Mouse (Mus musculus) embryonic facial prominence, embryonic 15.5 days (tissue): ENCODE data around the gene Chchd6. TPM values are rescaled to one million over a fixed set of nuclear protein-coding genes. Genes with fewer than 3 reads are reported as not detected.

Source experiments
- ATAC-seq: fragments of 200-750 bp; cut with Nextera tagmentation; 2 replicates; pipeline ENCODE4 v1.8.0; 2017; ENCODE audit warnings: low read depth, moderate TSS enrichment; ENCODE audit not compliant: insufficient number of reproducible peaks, low FRiP score, low TSS enrichment
- H3K27ac ChIP-seq: fragments of 300-500 bp; sonication (generic); replicated peaks from 2 replicates; pipeline ENCODE4 v1.5.1; 2015; ENCODE audit warnings: mild to moderate bottlenecking, inconsistent platforms
- H3K27me3 ChIP-seq: fragments of 300-500 bp; sonication (generic); 2 replicates; pipeline ENCODE4 v1.6.1; 2015; ENCODE audit warnings: inconsistent platforms
- H3K36me3 ChIP-seq: fragments of 300-500 bp; sonication (generic); 2 replicates; pipeline ENCODE4 v1.6.1; 2015; ENCODE audit warnings: mild to moderate bottlenecking, inconsistent platforms
- H3K4me1 ChIP-seq: fragments of 300-500 bp; sonication (generic); 2 replicates; pipeline ENCODE4 v1.6.1; 2015; ENCODE audit warnings: inconsistent platforms
- H3K4me2 ChIP-seq: fragments of 300-500 bp; sonication (generic); replicated peaks from 2 replicates; pipeline ENCODE4 v1.6.1; 2015; ENCODE audit warnings: mild to moderate bottlenecking, inconsistent platforms
- H3K4me3 ChIP-seq: fragments of 300-500 bp; sonication (generic); replicated peaks from 2 replicates; pipeline ENCODE4 v1.5.1; 2015; ENCODE audit warnings: mild to moderate bottlenecking, inconsistent platforms
- H3K9ac ChIP-seq: fragments of 300-500 bp; sonication (generic); 2 replicates; pipeline ENCODE4 v1.6.1; 2015; ENCODE audit warnings: inconsistent platforms
- H3K9me3 ChIP-seq: fragments of 300-500 bp; sonication (generic); replicated peaks from 2 replicates; pipeline ENCODE4 v1.6.1; 2016; ENCODE audit warnings: inconsistent platforms
- WGBS: fragments of 180-500 bp; shearing (Covaris S2); methylation state at CpG from one replicate; pipeline ENCODE4 v1.1.7; 2015; 5-methylcytosine and 5-hydroxymethylcytosine counted together
- polyA plus RNA-seq: library from polyadenylated mRNA; unstranded; fragments of >200 nt; fragmentation: Nextera tagmentation; extraction: Ambion mirVana; gene quantifications from 2 replicates; pipeline ENCODE4 v1.2.1, GENCODE M21; 2015

Gene Chchd6
- polyA plus RNA-seq, 1 experiment from 2014 or later = 64.9 TPM

DNA sequence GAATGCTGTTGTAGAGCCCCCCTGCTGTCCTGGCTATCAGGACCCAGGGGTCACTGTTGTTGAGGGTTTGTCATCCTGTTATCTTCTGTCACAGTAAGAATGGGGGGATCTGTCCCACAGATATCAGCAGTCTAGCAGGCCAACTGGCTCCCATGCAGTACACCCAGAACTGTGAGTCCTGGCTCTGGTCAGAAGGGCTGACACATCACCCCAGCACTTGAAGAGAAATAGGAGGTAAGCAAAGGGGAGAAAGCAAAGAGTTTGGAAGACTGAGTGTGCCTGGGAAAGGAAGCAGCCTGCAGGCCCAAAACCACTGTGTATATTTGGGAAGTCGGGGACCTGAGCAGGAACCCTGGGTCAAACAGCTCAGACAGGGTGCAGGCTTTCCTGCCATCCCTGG lies 39.5 kb downstream of the Chchd6 start:
- Histone ChIP-seq H3K4me3 (no peak overlapping the region), H3K9ac (no peak overlapping the region), H3K4me1 (peaks cover 12% of the 10 kb centered on the region; the same call in 1 of the 2 replicates), H3K36me3 (no peaks in the 10 kb centered on the region), H3K27ac (no peak overlapping the region), H3K27me3 (no peaks in the 10 kb centered on the region), H3K9me3 (no peaks in the 10 kb centered on the region), H3K4me2 (no peak overlapping the region)
- 93% methylated on average over 1 of the region's 1 CpGs for WGBS
- ATAC-seq = no peak

DNA sequence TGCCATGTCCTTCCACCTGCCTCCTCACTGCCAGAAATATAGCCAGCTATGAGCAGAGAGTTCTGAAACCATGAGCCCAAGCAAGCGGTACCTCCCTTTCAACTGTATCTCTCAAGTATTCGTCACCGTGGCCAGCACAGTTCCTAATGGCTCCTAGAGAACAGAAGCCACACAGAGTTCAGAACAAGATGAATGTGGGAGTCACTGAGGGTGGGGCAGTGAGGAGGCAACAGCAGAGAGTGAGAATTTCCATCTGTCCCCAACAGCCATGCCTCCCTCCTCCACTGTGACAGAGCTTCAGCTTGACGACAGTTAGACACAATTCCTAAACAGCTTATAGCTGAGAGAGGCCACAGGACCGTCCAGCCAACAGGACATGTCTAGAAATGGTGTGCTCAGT lies 41.4 kb downstream of the Chchd6 start:
- Histone ChIP-seq H3K9me3 (no peaks in the 10 kb centered on the region), H3K4me2 (no peak overlapping the region), H3K9ac (no peak overlapping the region), H3K36me3 (no peaks in the 10 kb centered on the region), H3K4me3 (no peak overlapping the region), H3K27me3 (no peaks in the 10 kb centered on the region), H3K27ac (no peak overlapping the region), H3K4me1 (peaks cover 12% of the 10 kb centered on the region; the same call in 1 of the 2 replicates)
- WGBS = 76% methylated on average over 5 of the region's 5 CpGs
- no peak for ATAC-seq

DNA sequence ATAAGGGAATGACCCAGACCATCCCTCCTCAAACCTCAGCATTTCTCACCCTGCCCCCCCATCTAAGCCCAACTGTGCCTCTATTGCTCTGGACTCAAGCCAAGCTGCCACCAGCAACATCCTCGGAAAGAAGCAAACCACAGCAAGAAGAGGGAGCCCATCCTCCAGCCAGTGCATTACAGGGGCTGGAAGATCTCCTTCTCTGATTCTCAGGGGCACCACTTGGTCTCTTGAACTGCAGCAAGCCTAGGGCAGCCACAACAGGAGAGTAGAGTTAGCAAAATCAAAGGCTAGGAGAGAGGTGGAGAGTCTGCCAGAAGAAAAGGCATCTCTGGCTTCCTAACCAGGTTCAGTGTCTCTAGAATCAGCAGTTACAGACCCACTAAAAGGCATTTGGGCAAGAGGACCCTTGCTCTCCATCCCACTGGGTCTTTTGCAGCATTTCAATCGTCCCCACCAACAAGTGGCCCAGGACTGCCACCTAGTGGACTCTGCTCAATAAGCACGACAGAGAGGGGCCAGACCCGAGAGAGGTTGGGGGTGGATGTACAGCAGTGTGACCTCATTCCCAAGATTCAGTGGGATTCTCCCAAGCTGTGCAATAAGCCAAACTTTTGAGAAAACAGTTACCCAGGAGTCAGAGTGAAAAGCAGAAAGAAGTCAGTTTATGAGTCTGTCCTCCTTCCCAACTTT lies 42.3 kb downstream of the Chchd6 start:
- Histone ChIP-seq H3K9ac (no peak overlapping the region), H3K9me3 (no peaks in the 10 kb centered on the region), H3K4me1 (peaks cover 12% of the 10 kb centered on the region; the same call in 1 of the 2 replicates), H3K4me2 (no peak overlapping the region), H3K27me3 (no peaks in the 10 kb centered on the region), H3K36me3 (no peaks in the 10 kb centered on the region), H3K4me3 (no peak overlapping the region), H3K27ac (no peak overlapping the region)
- WGBS = 6% methylated on average over 4 of the region's 4 CpGs
- ATAC-seq = 0 out of 2 replicates have a peak, but pooled peaks have one; percentile 68

DNA sequence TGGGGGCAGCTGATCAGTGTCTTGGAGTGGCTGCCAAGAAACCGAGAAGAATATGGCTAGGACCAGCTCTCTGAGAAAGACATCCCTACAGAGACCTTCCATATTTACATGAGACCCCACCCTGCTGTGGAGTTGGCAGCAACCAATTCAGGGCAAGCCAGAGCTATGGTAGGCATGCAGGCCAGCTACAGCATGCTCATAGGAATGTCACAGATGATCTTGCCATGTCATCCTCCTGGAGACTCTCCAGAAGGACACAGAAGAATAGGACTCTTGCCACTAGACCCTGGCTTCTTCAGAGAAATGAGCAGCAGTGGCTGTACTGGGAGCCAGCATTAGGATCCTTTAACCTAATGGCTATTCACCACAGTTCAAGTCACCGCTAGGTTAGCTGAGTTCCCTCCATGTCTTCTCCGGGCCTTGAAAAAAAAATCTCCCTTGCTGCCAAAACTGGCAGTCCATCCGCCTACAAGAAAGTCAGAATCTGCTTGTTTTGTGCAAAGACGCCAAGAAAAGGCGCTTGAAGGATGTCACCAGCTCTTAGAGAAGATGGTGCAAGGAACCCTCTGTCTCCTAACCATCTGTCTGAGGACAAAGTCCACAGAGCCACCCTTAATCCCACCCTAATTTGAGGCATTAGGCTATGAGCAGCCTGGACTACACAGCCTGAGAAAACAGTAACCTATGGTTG lies 43.0 kb downstream of the Chchd6 start:
- no peak for ATAC-seq
- Histone ChIP-seq H3K4me1 (peaks cover 12% of the 10 kb centered on the region; the same call in 1 of the 2 replicates), H3K9me3 (no peaks in the 10 kb centered on the region), H3K36me3 (no peaks in the 10 kb centered on the region), H3K27ac (no peak overlapping the region), H3K4me2 (no peak overlapping the region), H3K27me3 (no peaks in the 10 kb centered on the region), H3K4me3 (no peak overlapping the region), H3K9ac (no peak overlapping the region)
- WGBS = 83% methylated on average over 6 of the region's 6 CpGs

DNA sequence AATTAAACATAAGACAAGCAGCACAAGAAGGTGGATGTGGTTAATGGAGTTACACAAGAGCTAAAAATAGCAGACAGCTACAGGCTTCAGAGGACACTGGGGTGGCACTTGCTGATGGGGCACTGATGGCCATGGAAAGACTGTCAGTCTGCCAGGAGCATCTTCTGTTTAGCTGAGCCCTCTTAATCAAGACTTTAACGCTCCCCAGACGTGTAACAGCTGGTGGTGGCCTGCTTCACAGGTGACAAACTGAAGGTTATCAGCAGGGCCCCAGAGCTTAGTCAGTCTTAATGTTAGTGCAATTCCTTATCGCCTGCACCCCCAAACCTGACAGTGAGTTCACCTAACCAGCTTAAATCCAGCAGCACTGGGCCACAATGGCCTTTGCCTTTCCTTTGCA lies 46.3 kb downstream of the Chchd6 start:
- no peak overlapping the region for H3K9ac ChIP-seq
- H3K27me3 ChIP-seq = no peaks in the 10 kb centered on the region
- H3K9me3 ChIP-seq = no peaks in the 10 kb centered on the region
- H3K4me2 ChIP-seq = no peak overlapping the region
- peaks cover 12% of the 10 kb centered on the region; the same call in 1 of the 2 replicates for H3K4me1 ChIP-seq
- no peak overlapping the region for H3K4me3 ChIP-seq
- ATAC-seq = no peak
- H3K36me3 ChIP-seq = no peaks in the 10 kb centered on the region
- no peak overlapping the region for H3K27ac ChIP-seq
- WGBS = 59% methylated on average over 3 of the region's 3 CpGs

DNA sequence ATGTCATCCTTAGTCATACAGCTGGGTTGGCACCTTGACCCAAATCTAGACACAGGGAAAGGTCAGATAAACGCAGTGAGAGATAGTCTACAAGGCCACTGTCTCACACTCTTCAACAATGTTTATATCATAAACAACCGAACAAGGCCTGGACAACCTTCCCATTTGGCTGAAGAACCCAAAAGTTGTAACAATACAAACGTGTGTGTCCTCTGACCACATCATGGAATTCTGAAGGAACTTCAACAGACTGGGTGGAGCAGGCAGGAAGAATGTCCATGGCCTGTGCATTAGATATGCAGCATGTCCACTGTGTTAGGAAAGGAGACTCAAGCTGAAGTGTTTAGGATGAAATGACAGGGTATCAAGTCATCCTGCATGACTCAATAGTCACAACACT lies 47.5 kb downstream of the Chchd6 start:
- H3K27ac ChIP-seq = no peak overlapping the region
- H3K4me3 ChIP-seq = no peak overlapping the region
- no peaks in the 10 kb centered on the region for H3K9me3 ChIP-seq
- H3K9ac ChIP-seq = no peak overlapping the region
- no peaks in the 10 kb centered on the region for H3K36me3 ChIP-seq
- H3K27me3 ChIP-seq = no peaks in the 10 kb centered on the region
- no peak for ATAC-seq
- 88% methylated on average over 3 of the region's 3 CpGs for WGBS
- peaks cover 9% of the 10 kb centered on the region; the same call in 1 of the 2 replicates for H3K4me1 ChIP-seq
- H3K4me2 ChIP-seq = no peak overlapping the region

DNA sequence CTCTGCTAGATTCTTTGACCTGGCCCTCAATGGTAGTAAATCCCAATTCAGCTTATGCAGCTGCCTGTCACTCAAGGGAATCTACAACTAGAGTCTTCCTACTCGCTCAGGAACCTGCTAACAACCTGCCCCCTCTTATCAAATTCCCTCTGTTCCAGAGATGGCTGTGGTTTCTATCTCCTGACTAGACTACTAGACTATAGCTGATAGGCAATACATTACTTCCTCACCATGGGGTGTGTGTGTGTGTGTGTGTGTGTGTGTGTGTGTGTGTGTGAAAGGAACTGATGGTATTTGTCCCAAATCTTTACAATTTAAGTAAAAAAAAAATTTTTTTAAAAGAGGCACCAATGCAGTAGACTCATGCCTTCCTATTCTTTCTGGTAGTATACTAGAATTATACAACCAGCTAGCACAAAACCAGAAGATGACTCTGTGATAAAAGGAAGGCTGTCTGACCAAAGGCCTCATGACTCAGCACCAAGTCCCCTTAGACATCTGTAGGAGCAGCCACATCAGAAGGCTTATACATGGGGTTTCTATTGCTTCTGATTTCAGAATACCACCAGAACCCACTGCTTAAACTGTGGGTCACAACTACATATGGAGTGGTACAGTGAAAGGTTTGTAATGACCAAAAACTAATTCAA lies 57.2 kb downstream of the Chchd6 start:
- Histone ChIP-seq H3K4me1 (no peaks in the 10 kb centered on the region), H3K27me3 (no peaks in the 10 kb centered on the region), H3K27ac (no peak overlapping the region), H3K4me3 (no peak overlapping the region), H3K36me3 (no peaks in the 10 kb centered on the region), H3K9me3 (no peaks in the 10 kb centered on the region), H3K9ac (no peak overlapping the region), H3K4me2 (no peak overlapping the region)
- WGBS = 63% methylated on average over 1 of the region's 1 CpGs
- no peak for ATAC-seq

DNA sequence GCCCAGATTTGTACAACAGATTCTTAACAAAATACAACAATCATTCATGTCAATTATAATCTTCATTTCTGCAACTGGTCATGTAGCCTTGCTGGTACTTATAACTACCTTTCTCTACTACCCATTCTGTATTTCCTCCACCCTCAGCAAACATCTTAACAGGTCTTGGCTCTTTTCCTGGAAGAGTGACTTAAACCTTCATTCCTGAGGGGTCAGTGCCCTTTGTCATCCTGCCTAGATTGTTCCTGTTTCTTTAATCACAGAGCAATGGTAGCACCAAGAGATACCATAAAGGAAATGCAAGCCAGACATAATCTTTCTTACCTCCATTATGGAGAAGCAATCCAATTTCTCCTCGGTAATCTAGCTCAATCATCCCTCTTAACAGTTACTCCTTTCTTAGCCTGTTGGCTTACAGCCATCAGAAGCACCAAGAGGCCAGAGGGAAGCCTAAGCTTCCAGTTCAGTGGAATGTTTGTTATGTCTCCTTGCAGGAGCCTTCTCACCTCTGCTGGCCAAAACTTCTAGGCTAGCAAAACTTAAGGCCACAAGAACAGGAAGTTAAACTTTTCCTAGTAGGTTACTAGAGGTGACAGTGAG lies 59.7 kb downstream of the Chchd6 start:
- no peaks in the 10 kb centered on the region for H3K9me3 ChIP-seq
- no peak overlapping the region for H3K9ac ChIP-seq
- H3K4me3 ChIP-seq = no peak overlapping the region
- no peaks in the 10 kb centered on the region for H3K27me3 ChIP-seq
- ATAC-seq = no peak
- H3K4me1 ChIP-seq = no peaks in the 10 kb centered on the region
- H3K27ac ChIP-seq = no peak overlapping the region
- H3K36me3 ChIP-seq = no peaks in the 10 kb centered on the region
- WGBS = 59% methylated on average over 1 of the region's 1 CpGs
- no peak overlapping the region for H3K4me2 ChIP-seq

DNA sequence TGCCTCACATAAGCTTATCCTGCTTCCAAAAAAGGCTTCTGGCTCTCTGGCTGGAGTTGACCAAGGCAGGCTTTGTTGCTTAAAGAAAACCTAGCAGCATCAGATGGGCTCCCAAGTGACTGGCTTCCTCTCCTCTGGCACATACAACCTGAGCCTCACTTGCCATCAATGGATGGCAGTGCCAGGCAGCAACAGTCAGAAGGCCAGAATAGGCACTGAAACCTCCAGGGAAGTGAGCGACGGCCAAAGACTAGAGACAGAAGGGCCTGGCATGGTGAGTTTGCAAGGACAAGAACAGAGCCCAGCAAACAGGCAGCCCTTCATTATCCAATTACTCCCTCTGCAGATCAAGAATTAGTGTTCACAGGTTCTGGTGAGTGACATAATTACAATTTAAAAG lies 70.7 kb downstream of the Chchd6 start:
- Histone ChIP-seq H3K9ac (no peak overlapping the region), H3K4me3 (no peak overlapping the region), H3K4me2 (no peak overlapping the region), H3K36me3 (no peaks in the 10 kb centered on the region), H3K4me1 (no peaks in the 10 kb centered on the region), H3K27ac (no peak overlapping the region), H3K27me3 (no peaks in the 10 kb centered on the region), H3K9me3 (no peaks in the 10 kb centered on the region)
- WGBS = 83% methylated on average over 2 of the region's 2 CpGs
- no peak for ATAC-seq

DNA sequence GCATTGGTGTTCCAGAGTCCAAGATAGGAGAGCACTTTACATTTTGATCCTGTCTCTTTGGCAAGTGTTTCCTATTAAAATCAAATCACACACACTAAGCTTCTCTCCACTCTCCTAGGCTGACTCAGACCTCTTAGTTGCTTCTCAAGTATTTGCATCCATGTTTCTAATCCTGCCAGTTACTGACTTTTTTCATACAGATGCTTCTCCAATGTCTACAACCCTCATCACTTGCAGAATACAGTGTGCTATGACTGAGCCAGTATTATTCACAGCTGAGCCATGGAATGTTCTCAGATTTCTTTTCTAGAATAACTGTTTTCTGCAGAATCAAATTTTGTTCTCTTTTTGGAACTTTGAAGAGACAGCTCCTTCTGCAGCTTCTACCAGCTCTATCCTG lies 85.3 kb downstream of the Chchd6 start:
- Histone ChIP-seq H3K36me3 (no peaks in the 10 kb centered on the region), H3K4me2 (no peak overlapping the region), H3K27me3 (no peaks in the 10 kb centered on the region), H3K4me3 (no peak overlapping the region), H3K4me1 (peaks cover 12% of the 10 kb centered on the region; the same call in 1 of the 2 replicates), H3K27ac (no peak overlapping the region), H3K9ac (no peak overlapping the region), H3K9me3 (no peaks in the 10 kb centered on the region)
- ATAC-seq = no peak

DNA sequence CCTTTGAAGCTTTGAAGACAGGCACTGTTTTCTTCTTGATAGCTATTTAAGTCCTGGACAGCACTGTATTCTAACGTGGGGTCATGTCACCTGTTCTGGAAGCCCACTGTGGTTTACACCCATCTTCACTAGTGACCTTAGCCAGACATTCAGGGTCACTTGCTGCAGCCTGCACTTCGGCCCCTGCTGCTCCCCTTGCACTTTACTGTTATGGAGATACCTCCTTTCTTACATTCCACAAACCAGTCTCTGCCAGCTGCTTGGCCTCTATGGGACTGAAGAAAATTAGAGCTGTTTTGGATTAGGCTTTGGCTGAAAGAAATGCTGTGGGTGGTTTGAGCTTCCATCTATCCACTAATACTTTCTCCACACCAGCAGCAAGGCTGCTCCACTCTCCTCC lies 86.7 kb downstream of the Chchd6 start:
- no peaks in the 10 kb centered on the region for H3K27me3 ChIP-seq
- H3K9ac ChIP-seq = no peak overlapping the region
- peaks cover 12% of the 10 kb centered on the region; the same call in 1 of the 2 replicates for H3K4me1 ChIP-seq
- H3K36me3 ChIP-seq = no peaks in the 10 kb centered on the region
- H3K4me2 ChIP-seq = no peak overlapping the region
- H3K4me3 ChIP-seq = no peak overlapping the region
- H3K27ac ChIP-seq = 0 out of 2 replicates have a peak overlapping the region, but pooled peaks have one; percentile 5
- WGBS = 38% methylated on average over 2 of the region's 2 CpGs
- ATAC-seq = no peak
- H3K9me3 ChIP-seq = no peaks in the 10 kb centered on the region
